Mouse (Mus musculus) CD4-positive helper T cell, adult 2 months (primary cell): ENCODE results near the gene Gal3st4.

Experiments used
- DNase-seq: peaks from one replicate; pipeline ENCODE4 v3.0.0-alpha.2; 2012; ENCODE audit warnings: low read depth, missing footprints, low spot score

The Gal3st4 gene

DNA sequence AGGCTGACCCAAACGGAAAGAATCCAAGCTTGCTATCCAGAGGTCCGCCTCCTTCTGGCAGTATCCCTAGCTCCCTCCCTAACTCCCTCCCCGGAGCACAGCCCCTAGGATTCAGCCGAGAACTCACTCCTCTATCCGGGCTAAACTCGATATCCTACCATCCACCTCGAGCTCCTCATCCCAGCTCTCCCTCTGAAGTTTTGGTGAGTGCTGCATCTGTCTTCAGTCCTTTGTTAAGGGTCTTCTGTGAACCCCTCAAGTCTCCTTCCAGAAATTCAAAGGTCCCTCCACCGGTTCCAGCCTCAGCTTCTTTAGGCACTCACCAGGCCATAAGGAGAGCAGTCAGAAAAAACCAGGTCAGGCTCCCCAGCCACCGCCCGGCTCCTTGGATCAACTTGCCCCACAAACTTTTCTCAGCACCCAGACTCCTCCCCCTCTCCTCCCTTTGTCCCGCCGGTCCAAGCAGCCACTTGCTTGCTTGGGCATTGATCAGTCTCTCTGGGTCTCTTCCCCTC is at the start of gene Gal3st4:
TSS of gene Gal3st4 (minus strand) at position 432 of the 515 bp plus-strand sequence.
- no peak for DNase-seq

DNA sequence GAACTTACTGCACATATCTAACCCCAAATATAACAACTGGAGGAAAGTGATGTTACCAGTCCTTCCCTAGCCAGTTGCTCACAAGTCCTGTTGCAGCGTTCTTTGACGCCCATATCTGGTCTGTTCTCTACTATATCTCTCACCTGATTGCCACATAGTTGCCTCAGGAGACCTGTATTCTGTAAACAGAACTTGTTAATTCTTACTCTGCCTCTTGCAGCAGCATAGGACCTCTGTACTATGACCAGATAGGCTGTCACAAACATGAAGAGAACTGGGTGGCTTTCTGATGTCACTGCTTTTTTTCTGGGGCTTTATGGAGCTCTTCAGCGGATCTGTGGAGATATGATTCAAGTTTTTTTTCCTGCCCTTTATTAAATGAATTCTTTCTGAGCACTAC is 40.2 kb upstream of the Gal3st4 start:
- DNase-seq, result no peak

GRCm38 (mm10) chr5:138299613-138300012 is 27.0 kb upstream of the Gal3st4 start:
- no peak for DNase-seq

DNA sequence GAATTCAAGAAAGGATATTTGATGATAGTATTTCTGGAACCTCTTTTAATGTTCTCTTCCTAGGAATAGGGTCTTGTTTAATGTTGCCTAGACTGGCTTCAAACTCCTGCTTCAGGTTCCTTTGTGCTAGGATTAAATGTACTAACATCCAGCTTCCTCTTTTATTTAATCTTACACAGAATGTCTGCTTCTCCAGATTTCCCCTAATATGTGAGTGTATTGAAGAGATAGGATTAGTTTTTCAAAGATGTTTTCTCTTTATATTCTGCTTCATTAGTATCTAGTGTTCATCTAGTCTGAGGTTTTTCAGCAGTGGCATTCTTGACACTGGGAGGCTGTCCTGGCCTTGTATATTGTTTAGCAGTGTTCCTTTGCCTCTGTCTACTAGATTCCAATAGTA is 21.5 kb upstream of the Gal3st4 start:
- DNase-seq, result no peak

GRCm38 (mm10) chr5:138291638-138292037 is 19.0 kb upstream of the Gal3st4 start:
- DNase-seq, result no peak

DNA sequence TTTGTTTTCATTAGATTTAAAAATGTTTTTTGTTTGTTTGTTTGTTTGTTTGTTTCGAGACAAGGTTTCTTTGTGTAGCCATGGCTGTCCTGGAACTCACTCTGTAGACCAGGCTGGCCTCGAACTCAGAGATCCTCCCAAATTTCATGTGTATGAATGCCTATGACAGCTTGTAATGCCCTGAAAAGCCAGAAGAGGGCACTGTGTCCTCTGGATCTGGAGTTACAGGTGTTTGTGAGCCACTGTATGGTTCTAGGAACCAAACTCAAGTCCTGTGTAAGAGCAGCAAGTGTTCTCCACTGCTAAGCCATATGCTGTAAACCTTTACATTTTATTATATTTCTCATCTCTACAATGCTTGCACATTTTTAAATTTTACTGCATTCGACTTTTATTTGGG is 15.2 kb upstream of the Gal3st4 start:
- DNase-seq, result no peak

GRCm38 (mm10) chr5:138283540-138283939 is 10.9 kb upstream of the Gal3st4 start:
- DNase-seq, result no peak

DNA sequence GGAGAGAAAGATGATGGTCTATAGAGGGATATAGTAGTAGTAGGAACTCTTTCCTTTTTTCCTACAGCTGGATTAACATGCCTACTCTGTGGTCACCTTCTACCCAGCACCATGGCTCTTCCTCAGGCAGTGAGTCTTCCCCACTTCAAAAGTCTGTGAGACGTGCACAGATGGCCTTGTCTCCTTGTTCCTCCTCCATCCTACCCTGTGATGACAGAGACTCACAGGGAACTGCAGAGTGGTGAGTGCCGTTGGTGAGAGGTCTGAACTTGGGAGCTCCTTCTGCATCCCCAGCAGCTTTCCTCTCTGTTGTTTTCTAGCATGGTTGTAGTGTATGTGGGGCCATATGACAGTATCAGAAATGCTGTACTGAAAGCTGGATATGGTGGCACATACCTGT is 9.2 kb upstream of the Gal3st4 start:
- DNase-seq, result no peak

- DNase-seq, result no peak
Measured at GRCm38 (mm10) chr5:138280829-138281228, 8.2 kb upstream of the Gal3st4 start.

DNA sequence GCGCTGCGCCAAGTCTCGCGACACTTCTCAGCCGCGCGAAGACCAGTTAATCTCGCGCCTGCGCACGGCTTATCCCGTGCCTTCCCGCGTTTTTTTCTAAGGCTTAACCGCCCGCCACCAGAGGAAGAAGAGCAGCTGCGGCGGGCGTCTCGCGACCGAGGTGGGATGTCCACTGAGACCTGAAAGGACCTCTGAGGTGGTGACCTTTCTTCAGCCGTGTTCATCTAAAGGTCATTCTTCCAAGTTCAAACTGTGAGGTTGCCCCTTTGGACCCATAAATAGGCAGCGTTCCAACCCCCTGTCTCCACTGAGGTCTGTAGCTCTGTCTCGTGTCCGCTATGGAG is 7.8 kb upstream of the Gal3st4 start:
- no peak for DNase-seq

DNA sequence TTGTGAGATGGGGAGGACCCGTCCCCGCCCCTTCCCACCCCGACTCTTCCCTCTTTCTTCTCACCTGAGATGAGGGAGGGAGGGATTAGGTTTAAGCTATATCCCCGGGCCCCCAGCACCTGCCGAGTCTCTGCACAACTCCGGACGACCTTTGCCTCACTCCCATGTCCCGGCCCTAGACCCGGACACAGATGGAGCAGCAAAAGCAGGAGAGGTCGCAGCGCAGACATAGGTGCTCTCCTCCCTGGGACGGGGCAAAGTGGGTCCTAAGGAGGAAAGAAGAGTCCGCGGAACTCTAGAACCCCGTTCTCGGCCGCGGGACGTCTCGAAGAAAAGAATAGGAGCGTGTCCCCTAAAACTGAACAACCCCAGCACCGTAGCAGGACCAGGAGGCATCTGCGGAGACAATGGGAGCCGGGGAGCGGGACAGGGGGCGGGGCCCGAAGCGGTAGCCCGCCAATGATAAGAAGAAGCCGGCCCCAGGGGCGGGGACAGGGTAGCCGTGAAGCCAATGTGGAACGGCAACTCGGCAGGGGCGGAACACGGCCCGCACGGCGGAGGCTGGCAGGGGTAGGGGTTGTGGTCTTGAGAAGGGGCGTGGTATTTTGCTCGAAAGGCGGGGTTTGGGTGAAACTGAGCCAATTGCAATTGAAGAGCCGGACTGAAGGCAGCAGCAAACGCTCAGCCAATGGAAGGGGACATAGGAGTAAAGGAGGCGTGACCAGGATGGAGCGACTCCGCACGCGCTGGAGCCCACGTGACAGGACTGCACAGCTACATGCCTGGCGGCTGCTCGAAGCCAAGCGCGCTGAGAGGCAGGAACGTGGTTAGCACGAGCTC is 7.2 kb upstream of the Gal3st4 start, which contains the start of the genes Gm43720, Gpc2 and Stag3:
TSS of gene Gm43720 (minus strand) at position 374 of the 840 bp plus-strand sequence.
TSS of gene Gpc2 (minus strand) at position 421 of the 840 bp plus-strand sequence.
TSS of gene Stag3 (plus strand) at position 656 of the 840 bp plus-strand sequence.
- peak; percentile 93 for DNase-seq

- DNase-seq, result no peak
Measured at GRCm38 (mm10) chr5:138277994-138278393, 5.4 kb upstream of the Gal3st4 start.

- DNase-seq, result no peak
Measured at GRCm38 (mm10) chr5:138275216-138276050, 2.8 kb upstream of the Gal3st4 start.

- DNase-seq, result no peak
Measured at GRCm38 (mm10) chr5:138274186-138274585, 1.5 kb upstream of the Gal3st4 start.

GRCm38 (mm10) chr5:138271232-138271631 is 1.4 kb downstream of the Gal3st4 start:
- DNase-seq, result no peak

GRCm38 (mm10) chr5:138268980-138269379 is 3.7 kb downstream of the Gal3st4 start:
- no peak for DNase-seq

- DNase-seq, result no peak
Measured at GRCm38 (mm10) chr5:138267114-138267513, 5.5 kb downstream of the Gal3st4 start.

DNA sequence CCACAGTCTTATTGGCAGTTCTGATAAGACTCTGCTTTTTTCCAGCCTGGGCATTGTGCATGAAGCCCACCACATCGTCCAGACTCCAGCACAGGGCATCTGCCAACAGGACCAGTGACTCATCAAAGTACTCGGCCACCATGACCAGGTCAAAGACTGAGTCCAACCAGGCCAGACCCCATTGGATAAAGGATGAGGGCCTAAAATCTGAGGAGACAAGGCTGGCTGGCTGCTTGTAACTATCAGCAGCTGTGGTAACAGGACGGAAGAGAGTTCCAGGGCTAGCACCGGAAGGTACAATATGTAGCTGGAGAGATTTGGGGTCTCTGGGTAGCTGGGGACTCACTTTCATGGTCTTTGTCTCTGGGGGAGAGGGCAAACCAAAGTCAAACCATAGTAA is 6.9 kb downstream of the Gal3st4 start:
- DNase-seq, result no peak

DNA sequence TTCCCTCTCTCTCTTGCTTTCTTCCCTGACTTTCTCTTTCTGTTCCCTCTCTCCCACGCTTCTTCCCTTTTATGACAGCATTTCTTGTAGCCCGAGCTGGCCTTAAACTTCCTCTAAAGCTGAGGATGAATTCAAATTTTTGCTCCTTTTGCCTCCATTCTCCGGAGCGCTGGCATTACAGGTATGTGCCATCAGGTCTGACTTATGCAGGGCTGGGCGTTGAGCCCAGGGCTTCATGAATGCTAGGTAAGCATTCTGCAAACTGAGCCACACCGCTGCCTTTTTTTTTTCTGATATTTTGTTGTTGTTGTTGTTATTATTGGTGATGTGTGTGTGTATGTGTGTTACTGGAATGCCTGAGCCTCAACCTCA is 8.4 kb downstream of the Gal3st4 start:
- no peak for DNase-seq

DNA sequence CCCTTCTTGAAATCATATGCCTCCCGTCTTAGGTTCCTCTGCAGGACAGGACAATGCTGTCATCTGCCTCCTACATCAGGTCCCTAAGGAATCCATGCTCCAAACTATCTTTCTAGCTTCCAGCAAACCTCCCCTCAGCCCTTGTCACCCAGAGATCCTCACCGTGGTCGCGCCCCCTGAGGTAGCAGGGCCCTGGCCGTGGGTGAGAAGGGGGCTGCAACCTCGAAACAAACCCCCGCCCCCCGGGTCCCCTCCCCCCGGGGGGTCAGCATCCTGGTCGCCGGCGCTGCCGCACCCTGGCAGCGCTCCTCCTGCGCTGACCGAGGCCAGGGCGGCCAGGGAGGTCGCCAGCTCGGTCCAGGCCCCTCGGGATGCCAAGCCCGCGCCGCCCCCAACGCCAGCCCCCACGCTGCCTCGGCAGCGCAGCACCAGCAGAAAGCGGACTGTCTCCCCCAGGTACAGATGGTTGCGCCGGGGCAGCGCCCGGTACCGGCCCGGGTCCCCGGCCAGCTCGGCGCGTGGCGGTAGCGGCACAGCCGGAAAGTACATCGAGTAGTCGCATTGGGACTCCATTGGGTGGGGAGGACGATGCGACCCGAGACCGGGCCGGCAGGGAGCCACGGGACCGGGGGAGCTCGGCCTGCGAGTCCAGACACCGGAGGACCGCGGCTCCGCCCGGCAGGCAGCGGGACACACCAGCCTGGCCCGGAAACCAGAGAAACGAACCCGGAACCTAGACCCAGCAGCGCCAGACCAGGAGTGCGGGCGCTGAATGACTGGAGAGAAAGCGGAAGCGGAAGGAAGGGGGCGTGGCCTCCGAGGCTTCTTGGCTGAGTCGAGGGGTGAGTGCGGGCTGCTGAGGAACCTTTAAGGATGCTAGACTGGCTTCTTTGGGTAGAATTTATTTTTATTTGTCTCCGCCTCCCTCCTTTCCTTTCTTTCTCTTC is 9.1 kb downstream of the Gal3st4 start, which contains the start of gene BC037034:
TSS of gene BC037034 (minus strand) at position 774 of the 947 bp plus-strand sequence.
- peak; percentile 93 for DNase-seq
